Mouse (Mus musculus): ENCODE data around the gene Cyp1b1.

Cyp1b1 gene

GRCm38 (mm10) chr17:79714931-79715637, at the start of gene Cyp1b1:
Gene Cyp1b1 (minus strand): TSS chr17:79715061.
- Histone ChIP-seq H3K36me3 (ENCODE audit: insufficient read depth, low read length) (no peaks in the 10 kb centered on the region), H3K9me3 (ENCODE audit: low read length) (peaks cover 16% of the 10 kb centered on the region), H3K4me1 (replicated peaks; ENCODE audit: low read depth, low read length) (peaks cover 38% of the 10 kb centered on the region), H3K27me3 (ENCODE audit: insufficient read depth, low read length) (peaks cover 84% of the 10 kb centered on the region), H3K4me3 (replicated peaks; ENCODE audit: low read length) (peak within 1 kb of the TSS; percentile 76)
- TF ChIP-seq POU5F1 (IDR thresholded peaks at IDR 0.05; ENCODE audit: borderline replicate concordance, low read length): no peak
- TF ChIP-seq NANOG (IDR thresholded peaks at IDR 0.05; ENCODE audit: borderline replicate concordance, low read length): no peak
- TF ChIP-seq CTCF (conservative IDR thresholded peaks at IDR 0.05; ENCODE audit: low read length): no peak

DNA sequence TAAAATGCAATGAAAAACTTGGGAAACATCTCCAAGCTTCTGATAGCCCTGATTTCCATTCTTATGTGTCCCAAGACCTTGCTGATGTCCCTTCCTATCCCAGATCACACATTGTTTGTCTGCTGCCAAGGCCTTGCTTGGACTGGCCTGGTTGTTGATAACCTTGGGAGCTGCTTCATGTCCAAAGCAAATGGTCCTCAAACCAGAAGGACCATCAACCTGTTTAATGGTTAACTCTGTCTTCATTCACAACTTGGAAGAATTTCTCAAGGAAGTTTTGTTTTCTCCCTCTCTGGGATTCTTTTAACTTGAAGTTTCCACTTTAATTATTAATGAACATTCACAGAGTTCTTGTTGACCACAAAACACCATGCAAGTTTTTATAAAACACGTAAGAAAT, 47.0 kb upstream of the Cyp1b1 start:
- Histone ChIP-seq H3K36me3 (ENCODE audit: insufficient read depth, low read length) (no peaks in the 10 kb centered on the region), H3K4me3 (replicated peaks; ENCODE audit: low read length) (no peak overlapping the region), H3K9me3 (ENCODE audit: low read length) (no peaks in the 10 kb centered on the region), H3K4me1 (replicated peaks; ENCODE audit: low read depth, low read length) (no peaks in the 10 kb centered on the region), H3K27me3 (ENCODE audit: insufficient read depth, low read length) (peaks cover 3% of the 10 kb centered on the region; the same call in 1 of the 2 replicates)
- TF ChIP-seq POU5F1 (IDR thresholded peaks at IDR 0.05; ENCODE audit: borderline replicate concordance, low read length): no peak
- no peak for TF ChIP-seq CTCF (conservative IDR thresholded peaks at IDR 0.05; ENCODE audit: low read length)
- TF ChIP-seq NANOG (IDR thresholded peaks at IDR 0.05; ENCODE audit: borderline replicate concordance, low read length): no peak

GRCm38 (mm10) chr17:79753831-79754230, 39.0 kb upstream of the Cyp1b1 start:
- H3K4me1 ChIP-seq (replicated peaks; ENCODE audit: low read depth, low read length): no peaks in the 10 kb centered on the region
- peaks cover 2% of the 10 kb centered on the region for H3K27me3 ChIP-seq (ENCODE audit: insufficient read depth, low read length)
- no peaks in the 10 kb centered on the region for H3K36me3 ChIP-seq (ENCODE audit: insufficient read depth, low read length)
- H3K4me3 ChIP-seq (replicated peaks; ENCODE audit: low read length): no peak overlapping the region
- TF ChIP-seq POU5F1 (IDR thresholded peaks at IDR 0.05; ENCODE audit: borderline replicate concordance, low read length) (no peak), NANOG (IDR thresholded peaks at IDR 0.05; ENCODE audit: borderline replicate concordance, low read length) (no peak), CTCF (conservative IDR thresholded peaks at IDR 0.05; ENCODE audit: low read length) (no peak)
- H3K9me3 ChIP-seq (ENCODE audit: low read length): peaks cover 5% of the 10 kb centered on the region; the same call in 1 of the 2 replicates

DNA sequence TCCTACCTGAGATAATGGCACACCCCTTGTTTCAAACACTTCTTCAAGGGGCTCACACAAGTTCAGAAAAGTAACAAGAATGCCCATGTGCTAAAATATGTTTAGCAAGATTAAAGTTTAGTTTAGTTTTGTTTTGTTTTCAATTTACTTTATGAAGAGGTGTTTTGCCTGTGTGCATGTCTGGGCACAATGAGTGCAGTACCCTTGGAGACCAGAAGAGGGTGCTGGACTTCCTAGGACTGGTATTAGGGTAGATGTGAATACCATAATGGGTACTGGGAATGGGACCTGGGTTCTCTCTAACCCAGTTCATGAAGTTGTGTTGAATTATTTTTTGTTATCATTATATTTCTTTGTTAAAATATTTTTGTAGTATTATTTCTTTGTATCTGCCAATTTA, 38.0 kb upstream of the Cyp1b1 start:
- Histone ChIP-seq H3K9me3 (ENCODE audit: low read length) (peaks cover 7% of the 10 kb centered on the region), H3K4me3 (replicated peaks; ENCODE audit: low read length) (no peak overlapping the region), H3K4me1 (replicated peaks; ENCODE audit: low read depth, low read length) (no peaks in the 10 kb centered on the region), H3K36me3 (ENCODE audit: insufficient read depth, low read length) (no peaks in the 10 kb centered on the region), H3K27me3 (ENCODE audit: insufficient read depth, low read length) (peaks cover 4% of the 10 kb centered on the region)
- TF ChIP-seq POU5F1 (IDR thresholded peaks at IDR 0.05; ENCODE audit: borderline replicate concordance, low read length): no peak
- TF ChIP-seq CTCF (conservative IDR thresholded peaks at IDR 0.05; ENCODE audit: low read length): peak; percentile 83

GRCm38 (mm10) chr17:79751661-79752191, 36.9 kb upstream of the Cyp1b1 start:
- H3K9me3 ChIP-seq (ENCODE audit: low read length): peaks cover 15% of the 10 kb centered on the region
- H3K4me3 ChIP-seq (replicated peaks; ENCODE audit: low read length): no peak overlapping the region
- H3K4me1 ChIP-seq (replicated peaks; ENCODE audit: low read depth, low read length): peaks cover 5% of the 10 kb centered on the region
- no peaks in the 10 kb centered on the region for H3K36me3 ChIP-seq (ENCODE audit: insufficient read depth, low read length)
- H3K27me3 ChIP-seq (ENCODE audit: insufficient read depth, low read length): peaks cover 8% of the 10 kb centered on the region
- no peak for TF ChIP-seq CTCF (conservative IDR thresholded peaks at IDR 0.05; ENCODE audit: low read length)
- no peak for TF ChIP-seq POU5F1 (IDR thresholded peaks at IDR 0.05; ENCODE audit: borderline replicate concordance, low read length)
- no peak for TF ChIP-seq NANOG (IDR thresholded peaks at IDR 0.05; ENCODE audit: borderline replicate concordance, low read length)

GRCm38 (mm10) chr17:79749647-79750046, 34.8 kb upstream of the Cyp1b1 start:
- Histone ChIP-seq H3K9me3 (ENCODE audit: low read length) (peaks cover 15% of the 10 kb centered on the region), H3K4me3 (replicated peaks; ENCODE audit: low read length) (no peak overlapping the region), H3K36me3 (ENCODE audit: insufficient read depth, low read length) (no peaks in the 10 kb centered on the region), H3K4me1 (replicated peaks; ENCODE audit: low read depth, low read length) (peaks cover 23% of the 10 kb centered on the region), H3K27me3 (ENCODE audit: insufficient read depth, low read length) (peaks cover 6% of the 10 kb centered on the region)
- TF ChIP-seq CTCF (conservative IDR thresholded peaks at IDR 0.05; ENCODE audit: low read length) (no peak), NANOG (IDR thresholded peaks at IDR 0.05; ENCODE audit: borderline replicate concordance, low read length) (no peak), POU5F1 (IDR thresholded peaks at IDR 0.05; ENCODE audit: borderline replicate concordance, low read length) (no peak)

- Histone ChIP-seq H3K27me3 (ENCODE audit: insufficient read depth, low read length) (peaks cover 7% of the 10 kb centered on the region), H3K36me3 (ENCODE audit: insufficient read depth, low read length) (no peaks in the 10 kb centered on the region), H3K9me3 (ENCODE audit: low read length) (peaks cover 15% of the 10 kb centered on the region), H3K4me3 (replicated peaks; ENCODE audit: low read length) (no peak overlapping the region), H3K4me1 (replicated peaks; ENCODE audit: low read depth, low read length) (peaks cover 23% of the 10 kb centered on the region)
- TF ChIP-seq NANOG (IDR thresholded peaks at IDR 0.05; ENCODE audit: borderline replicate concordance, low read length): no peak
- no peak for TF ChIP-seq CTCF (conservative IDR thresholded peaks at IDR 0.05; ENCODE audit: low read length)
- TF ChIP-seq POU5F1 (IDR thresholded peaks at IDR 0.05; ENCODE audit: borderline replicate concordance, low read length): no peak
Observed at GRCm38 (mm10) chr17:79746954-79747353, 32.1 kb upstream of the Cyp1b1 start.

GRCm38 (mm10) chr17:79746146-79746591, 31.3 kb upstream of the Cyp1b1 start:
- Histone ChIP-seq H3K4me1 (replicated peaks; ENCODE audit: low read depth, low read length) (peaks cover 23% of the 10 kb centered on the region), H3K9me3 (ENCODE audit: low read length) (peaks cover 15% of the 10 kb centered on the region), H3K27me3 (ENCODE audit: insufficient read depth, low read length) (peaks cover 8% of the 10 kb centered on the region), H3K4me3 (replicated peaks; ENCODE audit: low read length) (no peak overlapping the region), H3K36me3 (ENCODE audit: insufficient read depth, low read length) (no peaks in the 10 kb centered on the region)
- TF ChIP-seq POU5F1 (IDR thresholded peaks at IDR 0.05; ENCODE audit: borderline replicate concordance, low read length) (no peak), NANOG (IDR thresholded peaks at IDR 0.05; ENCODE audit: borderline replicate concordance, low read length) (no peak; the same call in 1 of the 2 replicates), CTCF (conservative IDR thresholded peaks at IDR 0.05; ENCODE audit: low read length) (no peak)
